Mouse (Mus musculus): ENCODE measurements around the gene Layn. TPM values are rescaled to one million over a fixed set of nuclear protein-coding genes. Genes with fewer than 3 reads are reported as not detected.

Layn gene
- polyA plus RNA-seq, 1 experiment, result 16.2 TPM

GRCm38 (mm10) chr9:51076300-51076978, 455 bp downstream of the Layn start:
- Histone ChIP-seq H3K27me3 (replicated peaks) (no peaks in the 10 kb centered on the region), H3K9me3 (no peaks in the 10 kb centered on the region), H3K36me3 (replicated peaks; ENCODE audit: low read length) (peaks cover 35% of the 10 kb centered on the region), H3K4me3 (replicated peaks) (peak overlapping the region; percentile 93), H3K4me1 (peaks cover 41% of the 10 kb centered on the region)
- no peak for TF ChIP-seq FLI1 (IDR thresholded peaks at IDR 0.05; ENCODE audit: low read length)
- TF ChIP-seq GATA1 (IDR thresholded peaks at IDR 0.05; ENCODE audit: borderline replicate concordance, low read length), result no peak

GRCm38 (mm10) chr9:51075780-51076179, 1.1 kb downstream of the Layn start:
- Histone ChIP-seq H3K36me3 (replicated peaks; ENCODE audit: low read length) (peaks cover 42% of the 10 kb centered on the region), H3K27me3 (replicated peaks) (no peaks in the 10 kb centered on the region), H3K4me3 (replicated peaks) (peak overlapping the region; percentile 93), H3K4me1 (peaks cover 46% of the 10 kb centered on the region), H3K9me3 (no peaks in the 10 kb centered on the region)
- TF ChIP-seq GATA1 (IDR thresholded peaks at IDR 0.05; ENCODE audit: borderline replicate concordance, low read length) (no peak), FLI1 (IDR thresholded peaks at IDR 0.05; ENCODE audit: low read length) (no peak)

GRCm38 (mm10) chr9:51070801-51071200, 6.1 kb downstream of the Layn start:
- Histone ChIP-seq H3K36me3 (replicated peaks; ENCODE audit: low read length) (peaks cover 91% of the 10 kb centered on the region), H3K4me3 (replicated peaks) (no peak overlapping the region), H3K4me1 (peaks cover 68% of the 10 kb centered on the region), H3K9me3 (no peaks in the 10 kb centered on the region), H3K27me3 (replicated peaks) (no peaks in the 10 kb centered on the region)
- TF ChIP-seq GATA1 (IDR thresholded peaks at IDR 0.05; ENCODE audit: borderline replicate concordance, low read length) (no peak), FLI1 (IDR thresholded peaks at IDR 0.05; ENCODE audit: low read length) (no peak)

DNA sequence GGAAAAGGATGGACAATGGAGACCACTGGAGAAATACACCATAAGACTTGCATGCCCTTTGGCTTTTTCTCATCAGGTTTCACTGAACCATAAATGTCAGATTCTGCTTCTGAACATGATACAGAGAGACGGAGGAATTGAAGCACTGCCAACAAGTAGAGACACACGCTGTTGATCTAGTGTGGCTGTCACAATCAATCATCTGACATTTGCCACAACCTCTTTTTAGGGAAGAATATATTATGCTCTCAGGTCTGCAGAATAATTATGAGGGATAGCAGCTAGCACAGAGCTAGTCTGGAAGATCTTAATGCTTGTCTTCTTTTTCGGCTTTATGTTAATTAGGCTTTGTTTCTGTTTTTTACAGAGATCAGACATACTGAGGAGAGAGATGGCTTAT, 8.7 kb downstream of the Layn start:
- Histone ChIP-seq H3K4me3 (replicated peaks) (no peak overlapping the region), H3K36me3 (replicated peaks; ENCODE audit: low read length) (peaks cover 86% of the 10 kb centered on the region), H3K4me1 (peaks cover 56% of the 10 kb centered on the region), H3K27me3 (replicated peaks) (no peaks in the 10 kb centered on the region), H3K9me3 (no peaks in the 10 kb centered on the region)
- TF ChIP-seq GATA1 (IDR thresholded peaks at IDR 0.05; ENCODE audit: borderline replicate concordance, low read length), result no peak
- TF ChIP-seq FLI1 (IDR thresholded peaks at IDR 0.05; ENCODE audit: low read length), result no peak

GRCm38 (mm10) chr9:51060601-51061000, 16.3 kb downstream of the Layn start, which contains the start of gene Btg4:
Gene Btg4 (plus strand): TSS chr9:51060901.
- TF ChIP-seq FLI1 (IDR thresholded peaks at IDR 0.05; ENCODE audit: low read length) (no peak), GATA1 (IDR thresholded peaks at IDR 0.05; ENCODE audit: borderline replicate concordance, low read length) (no peak)
- H3K4me3 ChIP-seq (replicated peaks), result no peak within 1 kb of the TSS

DNA sequence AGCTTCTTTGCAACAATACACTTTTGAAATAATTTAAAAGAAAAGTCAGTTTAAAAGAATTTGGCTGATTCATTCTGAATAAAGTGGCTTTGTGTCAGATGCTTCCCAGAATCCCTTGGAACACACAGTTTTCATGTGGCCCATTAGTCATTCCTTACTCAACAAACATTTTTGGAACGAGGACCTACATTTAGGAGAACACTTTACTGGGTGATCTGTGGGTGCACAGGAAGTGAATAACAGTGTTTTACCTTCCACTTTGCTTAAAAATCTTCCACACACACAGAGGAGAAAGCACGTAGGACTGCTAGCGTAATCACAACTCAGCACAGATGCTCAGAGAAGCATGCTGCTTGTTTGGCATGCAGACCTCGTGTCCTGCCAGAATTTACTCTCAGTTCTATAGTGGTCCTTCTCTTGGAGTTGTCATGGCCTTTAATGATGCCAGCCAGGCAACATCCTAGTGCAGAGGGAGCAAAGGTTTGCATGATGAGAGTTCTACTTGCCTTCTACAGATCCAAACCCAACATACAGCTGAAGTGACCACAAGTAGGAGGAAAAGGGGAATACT, 17.9 kb downstream of the Layn start:
- no peaks in the 10 kb centered on the region for H3K27me3 ChIP-seq (replicated peaks)
- H3K4me3 ChIP-seq (replicated peaks), result no peak overlapping the region
- H3K36me3 ChIP-seq (replicated peaks; ENCODE audit: low read length), result peaks cover 73% of the 10 kb centered on the region
- peaks cover 24% of the 10 kb centered on the region for H3K4me1 ChIP-seq
- no peaks in the 10 kb centered on the region for H3K9me3 ChIP-seq
- no peak for TF ChIP-seq GATA1 (IDR thresholded peaks at IDR 0.05; ENCODE audit: borderline replicate concordance, low read length)
- no peak for TF ChIP-seq FLI1 (IDR thresholded peaks at IDR 0.05; ENCODE audit: low read length)

More at GRCm38 (mm10) chr9:51060601-51061000, 16.3 kb downstream of the Layn start, which contains the start of gene Btg4:
- peaks cover 71% of the 10 kb centered on the region for H3K36me3 ChIP-seq (replicated peaks; ENCODE audit: low read length)
- H3K9me3 ChIP-seq, result no peaks in the 10 kb centered on the region
- no peaks in the 10 kb centered on the region for H3K27me3 ChIP-seq (replicated peaks)
- peaks cover 28% of the 10 kb centered on the region for H3K4me1 ChIP-seq

- peak overlapping the region; percentile 64 for H3K4me3 ChIP-seq (replicated peaks)
- H3K9me3 ChIP-seq, result no peaks in the 10 kb centered on the region
- H3K36me3 ChIP-seq (replicated peaks; ENCODE audit: low read length), result peaks cover 57% of the 10 kb centered on the region
- no peak for TF ChIP-seq FLI1 (IDR thresholded peaks at IDR 0.05; ENCODE audit: low read length)
- TF ChIP-seq GATA1 (IDR thresholded peaks at IDR 0.05; ENCODE audit: borderline replicate concordance, low read length), result no peak
- H3K4me1 ChIP-seq, result peaks cover 24% of the 10 kb centered on the region
- H3K27me3 ChIP-seq (replicated peaks), result no peaks in the 10 kb centered on the region
Observed at GRCm38 (mm10) chr9:51056360-51057324, 20.3 kb downstream of the Layn start.

DNA sequence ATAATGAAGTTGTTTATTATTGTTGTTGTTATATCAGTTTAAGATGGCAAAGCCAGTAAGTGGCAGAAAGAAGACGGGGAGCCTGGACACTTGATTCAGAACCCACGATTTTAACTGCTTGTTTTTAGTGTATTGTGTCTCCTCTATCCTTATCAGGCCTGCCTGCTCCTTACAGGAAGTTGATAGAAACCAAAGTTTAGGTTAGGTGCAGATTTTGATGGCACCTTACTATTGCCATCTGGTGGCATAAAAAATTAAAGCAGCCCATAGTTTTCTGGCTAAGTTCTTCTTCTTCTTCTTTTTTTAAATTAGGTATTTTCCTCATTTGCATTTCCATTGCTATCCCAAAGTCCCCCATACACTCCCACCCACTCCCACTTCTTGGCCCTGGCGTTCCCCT, 24.7 kb downstream of the Layn start:
- H3K4me3 ChIP-seq (replicated peaks), result no peak overlapping the region
- no peaks in the 10 kb centered on the region for H3K9me3 ChIP-seq
- peaks cover 12% of the 10 kb centered on the region for H3K4me1 ChIP-seq
- peaks cover 19% of the 10 kb centered on the region for H3K36me3 ChIP-seq (replicated peaks; ENCODE audit: low read length)
- H3K27me3 ChIP-seq (replicated peaks), result no peaks in the 10 kb centered on the region
- no peak for TF ChIP-seq FLI1 (IDR thresholded peaks at IDR 0.05; ENCODE audit: low read length)
- no peak for TF ChIP-seq GATA1 (IDR thresholded peaks at IDR 0.05; ENCODE audit: borderline replicate concordance, low read length)

- TF ChIP-seq FLI1 (IDR thresholded peaks at IDR 0.05; ENCODE audit: low read length), result no peak
- TF ChIP-seq GATA1 (IDR thresholded peaks at IDR 0.05; ENCODE audit: borderline replicate concordance, low read length), result no peak
- Histone ChIP-seq H3K4me1 (peaks cover 16% of the 10 kb centered on the region), H3K27me3 (replicated peaks) (peaks cover 2% of the 10 kb centered on the region)
Observed at GRCm38 (mm10) chr9:51042136-51042535, 34.8 kb downstream of the Layn start.

More at GRCm38 (mm10) chr9:51042136-51042535, 34.8 kb downstream of the Layn start:
- Histone ChIP-seq H3K36me3 (replicated peaks; ENCODE audit: low read length) (no peaks in the 10 kb centered on the region), H3K9me3 (no peaks in the 10 kb centered on the region), H3K4me3 (replicated peaks) (no peak overlapping the region)
